Mouse (Mus musculus) embryonic fibroblast, embryonic 13.5 days (primary cell): Measurements from ENCODE around the gene Camk2d. TPM values are rescaled to one million over a fixed set of nuclear protein-coding genes. Genes with fewer than 3 reads are reported as not detected.

Experiments
- H3K27ac ChIP-seq: 2 replicates; pipeline ENCODE4 v1.5.1; 2012; ENCODE audit warnings: low read length, control low read depth, inconsistent platforms; ENCODE audit not compliant: insufficient read depth
- H3K4me1 ChIP-seq: 2 replicates; pipeline ENCODE4 v1.6.1; 2011; ENCODE audit warnings: low read length; ENCODE audit not compliant: control insufficient read depth, insufficient read depth
- H3K4me3 ChIP-seq: 2 replicates; pipeline ENCODE4 v1.5.1; 2011; ENCODE audit warnings: mild to moderate bottlenecking, control low read depth, low read length; ENCODE audit not compliant: insufficient read depth
- CTCF ChIP-seq: IDR thresholded peaks from 2 replicates; pipeline ENCODE4 v1.5.1; 2011; ENCODE audit warnings: mild to moderate bottlenecking, control low read depth, low read length, moderate library complexity, borderline replicate concordance; ENCODE audit not compliant: insufficient read depth
- POLR2A ChIP-seq: IDR thresholded peaks from 2 replicates; pipeline ENCODE4 v1.6.1; 2011; ENCODE audit warnings: low read depth, mild to moderate bottlenecking, control low read depth, low read length, moderate library complexity
- polyA plus RNA-seq: library from polyadenylated mRNA; stranded (reverse); fragments of >200 nt; gene quantifications from 2 replicates; pipeline ENCODE4 v1.2.4, GENCODE M21; 2011; ENCODE audit warnings: low read depth; ENCODE audit not compliant: missing spikeins, insufficient read length

The Camk2d gene
- polyA plus RNA-seq, 1 experiment = 186 TPM

DNA sequence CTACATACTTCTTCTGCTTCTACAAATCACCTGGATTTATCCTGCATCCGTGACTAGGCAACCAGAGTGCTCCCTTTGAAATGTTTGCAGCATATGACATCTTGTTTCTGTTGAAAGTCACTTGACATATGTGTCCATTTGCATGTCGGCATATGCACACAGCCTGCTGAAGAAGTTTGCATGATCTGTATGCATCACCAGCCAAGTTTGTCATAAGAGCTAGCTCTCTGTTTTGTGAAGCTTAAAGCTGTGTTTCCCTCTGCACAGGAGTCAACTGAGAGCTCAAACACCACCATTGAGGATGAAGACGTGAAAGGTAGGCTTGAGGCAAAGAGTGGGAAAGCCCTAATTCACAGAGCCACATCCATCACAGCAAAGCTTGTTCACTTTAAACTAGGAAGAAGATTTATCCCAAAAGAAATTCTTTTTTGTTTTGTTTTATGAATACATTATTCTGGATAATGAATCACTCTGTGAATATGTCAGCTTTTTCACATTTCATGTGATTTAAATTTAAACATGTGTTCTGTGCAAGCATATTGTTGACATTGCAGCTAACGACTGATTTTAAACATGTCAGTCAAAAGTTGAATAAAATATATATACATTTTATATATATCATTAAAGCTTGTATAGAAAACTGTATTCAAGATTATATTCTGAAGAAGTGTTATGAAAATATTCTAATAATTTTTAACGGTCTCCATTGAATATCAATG, 214.4 kb downstream of the Camk2d start:
- no peak overlapping the region for H3K4me3 ChIP-seq
- H3K4me1 ChIP-seq = peaks cover 3% of the 10 kb centered on the region; the same call in 1 of the 2 replicates
- no peak overlapping the region for H3K27ac ChIP-seq
- no peak for TF ChIP-seq POLR2A
- no peak for TF ChIP-seq CTCF

DNA sequence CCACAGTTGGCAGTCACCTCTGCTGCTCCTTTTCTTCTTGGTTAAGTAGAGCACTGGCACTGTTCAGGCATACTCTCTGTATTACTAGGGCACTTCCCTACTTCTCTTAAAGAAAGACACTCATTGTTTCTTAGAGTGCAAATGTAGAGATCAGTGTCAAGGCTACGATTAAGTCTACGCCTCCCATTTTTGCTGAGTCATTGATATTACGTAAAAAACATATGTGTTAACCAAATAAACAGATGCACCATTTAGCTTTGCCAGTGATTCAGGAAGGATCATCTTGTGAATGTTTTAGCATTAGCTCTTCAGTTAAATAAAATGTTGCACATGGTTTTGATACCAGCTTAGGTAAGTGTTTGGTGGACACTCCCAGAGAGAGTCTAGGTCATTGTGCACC, 215.5 kb downstream of the Camk2d start:
- TF ChIP-seq POLR2A (no peak), CTCF (no peak)
- H3K27ac ChIP-seq = no peak overlapping the region
- H3K4me1 ChIP-seq = peaks cover 3% of the 10 kb centered on the region; the same call in 1 of the 2 replicates
- no peak overlapping the region for H3K4me3 ChIP-seq

DNA sequence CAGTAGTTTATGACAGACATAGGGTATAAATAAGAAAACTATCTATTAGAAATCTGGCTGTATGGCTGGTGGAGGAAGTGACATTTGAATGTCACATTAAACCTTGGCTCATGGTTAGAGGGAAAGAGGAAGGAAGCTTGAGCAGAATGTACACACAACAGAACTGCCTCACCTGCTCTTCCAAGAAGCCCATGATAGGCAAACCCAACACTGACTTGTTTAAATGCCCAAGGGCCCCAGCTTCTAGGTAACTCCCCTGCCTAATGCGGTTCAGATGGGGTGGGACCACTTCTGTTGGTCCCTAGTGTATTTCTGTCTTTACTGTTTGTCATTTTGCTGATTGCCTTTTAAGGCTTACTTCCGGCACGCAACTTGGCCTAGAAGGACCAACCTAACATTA, 226.3 kb downstream of the Camk2d start:
- H3K4me3 ChIP-seq = no peak overlapping the region
- peaks cover 7% of the 10 kb centered on the region for H3K4me1 ChIP-seq
- H3K27ac ChIP-seq = no peak overlapping the region
- TF ChIP-seq POLR2A (no peak), CTCF (no peak)

DNA sequence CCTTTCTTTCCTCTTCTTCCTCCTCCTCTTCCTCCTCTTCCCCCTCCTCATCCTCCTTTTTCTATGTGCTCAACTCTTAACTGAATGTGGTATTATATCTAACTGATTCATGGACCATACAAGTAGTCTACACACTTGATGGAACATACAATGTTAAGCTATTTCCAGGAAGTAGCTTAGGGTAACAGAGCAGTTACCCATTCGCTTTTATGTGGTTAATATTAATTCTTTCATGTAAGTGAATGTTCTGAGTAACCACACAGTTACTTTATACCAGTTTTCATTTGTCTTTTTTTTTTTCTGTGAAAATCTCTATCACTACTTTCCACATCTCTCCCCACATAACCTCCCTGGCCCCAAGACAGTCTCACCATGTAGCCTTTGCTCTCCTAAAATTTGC, 228.8 kb downstream of the Camk2d start:
- peaks cover 18% of the 10 kb centered on the region for H3K4me1 ChIP-seq
- no peak overlapping the region for H3K27ac ChIP-seq
- no peak for TF ChIP-seq CTCF
- no peak for TF ChIP-seq POLR2A
- H3K4me3 ChIP-seq = no peak overlapping the region

DNA sequence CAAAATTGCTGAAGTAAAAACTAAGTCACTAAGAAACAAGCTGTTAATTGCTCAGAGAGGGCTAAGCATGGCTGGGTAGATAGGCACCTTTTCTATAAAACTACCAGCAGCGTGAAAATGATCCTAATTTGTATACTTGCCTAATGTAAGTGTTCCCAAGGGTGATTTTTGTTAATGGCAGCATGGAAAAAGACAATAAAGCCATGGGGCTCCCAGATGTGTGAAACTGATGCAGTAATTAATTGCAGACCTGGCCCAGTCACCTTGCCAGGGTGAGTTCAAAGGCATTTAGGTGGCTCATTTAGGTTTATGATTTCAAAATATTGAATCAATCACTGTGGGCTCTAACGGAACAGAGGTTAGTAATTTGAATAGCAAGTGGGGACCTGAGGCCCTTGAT, 230.1 kb downstream of the Camk2d start:
- Histone ChIP-seq H3K4me3 (no peak overlapping the region), H3K4me1 (peaks cover 25% of the 10 kb centered on the region), H3K27ac (no peak overlapping the region)
- TF ChIP-seq CTCF = no peak
- TF ChIP-seq POLR2A = no peak

DNA sequence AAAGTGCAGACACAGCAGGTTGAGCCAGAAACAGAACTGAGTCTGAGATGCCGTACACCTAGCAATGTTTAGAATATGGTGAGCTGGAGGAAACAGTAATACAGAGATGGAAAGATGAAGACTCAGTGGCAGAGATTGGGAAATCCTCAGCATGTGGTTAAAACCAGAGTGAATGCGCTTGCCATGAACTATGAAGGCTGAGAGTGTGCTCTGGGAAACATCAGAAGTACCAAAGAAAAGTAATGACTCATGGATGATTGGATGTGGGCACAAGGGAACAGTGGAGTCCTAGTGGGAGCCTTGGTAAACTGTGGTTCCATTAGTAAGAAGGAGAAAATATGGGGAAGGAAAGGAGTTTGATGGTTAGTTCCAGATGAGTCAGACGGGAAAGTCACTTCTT, 231.8 kb downstream of the Camk2d start:
- Histone ChIP-seq H3K4me1 (peaks cover 35% of the 10 kb centered on the region), H3K4me3 (no peak overlapping the region), H3K27ac (peak overlapping the region; percentile 84)
- TF ChIP-seq POLR2A = no peak
- no peak for TF ChIP-seq CTCF

DNA sequence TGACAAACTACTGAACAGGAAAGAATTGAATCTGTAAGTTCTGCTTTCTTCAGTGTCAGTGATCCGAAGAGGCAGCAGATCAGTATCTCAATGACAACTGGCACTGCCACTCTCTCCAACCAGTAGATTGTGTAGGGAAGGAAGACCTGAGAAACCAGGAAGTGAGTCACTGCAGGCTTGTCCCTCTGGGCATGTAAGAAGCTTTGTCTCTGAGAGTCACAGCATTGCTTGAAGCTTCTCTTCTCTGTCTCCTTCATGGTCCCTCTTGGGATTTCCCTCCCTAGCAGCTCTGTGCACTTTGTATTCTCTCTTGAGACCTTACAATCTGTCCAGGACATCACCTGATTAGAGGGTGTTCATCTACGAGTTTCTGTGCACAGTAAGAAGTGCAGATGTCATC, 233.7 kb downstream of the Camk2d start:
- no peak overlapping the region for H3K4me3 ChIP-seq
- peaks cover 35% of the 10 kb centered on the region for H3K4me1 ChIP-seq
- TF ChIP-seq POLR2A (no peak), CTCF (no peak)
- peak overlapping the region; percentile 92 for H3K27ac ChIP-seq

DNA sequence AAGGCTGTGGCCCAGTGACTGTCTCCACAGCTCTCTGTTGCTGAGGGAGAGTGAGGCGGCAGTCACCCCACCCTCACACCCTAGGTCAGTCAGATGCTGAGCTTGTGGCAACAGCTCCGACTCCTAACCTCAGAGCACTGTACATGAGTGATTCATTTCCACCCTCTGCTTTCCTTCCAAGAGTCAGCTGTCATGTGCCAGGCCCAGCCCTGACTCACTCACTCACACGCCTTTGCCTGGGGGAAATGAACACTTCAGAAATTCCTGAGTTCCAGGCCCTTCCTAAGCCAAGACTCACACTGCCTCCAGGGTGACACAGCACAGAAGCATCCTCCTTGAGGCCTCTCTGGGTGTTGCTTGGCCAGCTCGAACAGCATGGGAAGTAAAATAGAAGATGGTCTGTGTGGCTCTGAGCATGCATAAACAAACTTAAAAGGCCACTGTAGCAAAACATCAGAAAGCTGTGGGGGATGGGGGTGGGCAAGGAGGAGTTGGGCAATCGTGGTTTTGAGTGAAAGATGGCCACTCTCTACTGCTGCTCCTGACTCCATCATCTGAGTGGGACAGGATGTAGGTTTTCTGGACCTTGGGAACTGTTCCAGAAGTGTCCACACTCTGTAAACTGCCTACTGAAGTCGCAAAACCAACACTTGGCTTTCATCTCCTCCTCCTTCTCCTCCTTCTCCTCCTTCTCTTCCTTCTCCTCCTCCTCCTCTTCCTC, 235.5 kb downstream of the Camk2d start:
- peak overlapping the region; percentile 93 for H3K27ac ChIP-seq
- TF ChIP-seq POLR2A (peak; percentile 21; the same call in 1 of the 2 replicates), CTCF (no peak)
- H3K4me1 ChIP-seq = peaks cover 32% of the 10 kb centered on the region
- H3K4me3 ChIP-seq = no peak overlapping the region

DNA sequence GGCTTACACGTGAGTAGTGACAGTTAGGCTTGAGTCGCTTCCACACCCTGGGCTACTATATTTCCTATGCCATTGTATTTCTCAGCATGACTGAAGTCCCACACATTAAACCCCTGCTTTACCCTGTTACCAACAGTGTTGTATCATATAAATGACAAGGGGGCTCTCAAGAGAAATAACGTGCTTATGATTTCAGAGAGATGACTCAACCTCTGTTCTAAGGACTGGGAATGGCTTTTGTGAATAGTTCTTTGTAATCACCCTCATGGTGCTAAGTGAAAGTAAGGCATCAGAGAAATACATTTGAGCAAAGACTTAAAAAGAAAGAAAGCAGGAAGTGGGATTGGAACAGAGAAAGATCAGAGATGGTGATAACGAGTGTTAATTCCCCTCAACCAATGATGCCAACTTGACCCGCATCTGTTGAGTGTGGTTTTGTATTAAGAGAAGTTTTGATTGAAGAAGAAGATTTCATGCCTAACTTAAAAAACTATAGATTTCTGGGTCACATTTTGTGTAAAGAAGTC, 238.6 kb downstream of the Camk2d start:
- TF ChIP-seq POLR2A (no peak), CTCF (no peak)
- no peak overlapping the region for H3K4me3 ChIP-seq

DNA sequence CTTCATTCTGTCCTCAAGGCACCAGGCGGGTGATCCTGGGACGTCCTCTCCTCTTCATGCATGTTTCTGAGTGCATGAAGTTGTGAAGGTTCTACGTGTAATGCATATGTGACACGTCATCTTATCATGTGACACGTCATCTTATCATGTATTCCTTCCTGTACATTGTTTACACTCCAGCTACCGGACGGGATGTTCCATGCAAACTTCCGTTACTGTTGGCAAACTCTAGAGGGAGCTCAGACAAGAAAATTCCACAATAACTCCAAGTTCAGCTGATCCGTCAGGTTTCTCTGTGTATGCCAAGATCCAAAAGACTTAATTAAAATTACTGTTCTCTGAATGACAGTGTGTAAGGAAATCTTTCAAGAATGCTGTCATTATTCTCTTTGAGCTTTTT, 246.7 kb downstream of the Camk2d start:
- H3K27ac ChIP-seq = no peak overlapping the region
- no peak for TF ChIP-seq POLR2A
- no peak overlapping the region for H3K4me3 ChIP-seq
- peaks cover under 1% of the 10 kb centered on the region; the same call in 1 of the 2 replicates for H3K4me1 ChIP-seq

More for the DNA sequence above, 238.6 kb downstream of the Camk2d start:
- no peak overlapping the region for H3K27ac ChIP-seq
- peaks cover 19% of the 10 kb centered on the region for H3K4me1 ChIP-seq

DNA sequence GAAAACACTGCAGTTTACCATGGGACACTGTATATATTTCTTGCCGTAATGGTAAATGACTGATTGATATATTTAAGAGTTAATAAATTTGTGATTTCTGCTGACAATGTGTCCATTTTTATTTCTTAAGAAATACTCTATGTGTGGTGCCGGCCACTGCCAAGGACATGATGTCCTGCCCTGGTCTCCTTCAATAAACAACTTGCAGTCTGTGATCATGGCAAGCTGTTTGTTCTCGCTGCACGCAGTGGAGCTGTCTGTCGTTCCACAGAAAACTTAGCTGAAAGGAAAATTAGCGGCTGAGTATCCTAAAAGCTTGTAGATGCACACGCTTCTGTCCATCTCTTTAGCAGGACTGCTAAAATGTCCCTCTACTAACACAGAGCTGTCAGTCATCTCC, 248.7 kb downstream of the Camk2d start:
- Histone ChIP-seq H3K27ac (no peak overlapping the region), H3K4me3 (no peak overlapping the region), H3K4me1 (peaks cover 4% of the 10 kb centered on the region; the same call in 1 of the 2 replicates)
- no peak for TF ChIP-seq CTCF
- TF ChIP-seq POLR2A = no peak
